Mouse (Mus musculus): ENCODE data around the gene Best1.

DNA sequence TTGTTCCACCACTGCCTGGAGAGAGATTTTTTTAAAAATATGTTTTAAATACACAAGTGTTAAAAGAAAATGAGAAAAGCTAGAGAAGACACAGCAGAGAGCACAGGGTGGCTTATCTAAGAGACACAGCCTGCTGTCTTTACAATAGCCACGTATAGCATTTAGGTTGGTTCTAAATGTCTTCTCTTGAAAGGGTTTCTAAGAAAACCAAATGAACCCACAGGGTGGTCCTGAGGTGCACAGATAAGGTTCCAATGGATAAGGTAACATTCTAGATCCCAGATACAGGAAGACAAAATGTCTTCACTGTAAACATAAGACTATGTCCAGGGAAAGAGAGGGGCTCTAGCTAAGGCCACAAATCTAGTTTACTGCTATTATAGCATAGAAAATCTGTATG is 46.0 kb downstream of the Best1 start:
- no peak for TF ChIP-seq CTCF (IDR thresholded peaks at IDR 0.05; ENCODE audit: control insufficient read depth, insufficient read depth, insufficient read length)
- TF ChIP-seq MYOG (IDR thresholded peaks at IDR 0.05; ENCODE audit: control insufficient read depth, extremely low read depth, insufficient read length), result no peak
- TF ChIP-seq USF1 (IDR thresholded peaks at IDR 0.05; ENCODE audit: low read depth), result no peak

All from C2C12 (cell line).